Mouse (Mus musculus) testis, postnatal 10 days (tissue): ENCODE results near the gene Chchd3.

Experiments
- DNase-seq: peaks from one replicate; pipeline ENCODE4 v3.0.0; 2021; ENCODE audit warnings: low spot score

Chchd3 gene

DNA sequence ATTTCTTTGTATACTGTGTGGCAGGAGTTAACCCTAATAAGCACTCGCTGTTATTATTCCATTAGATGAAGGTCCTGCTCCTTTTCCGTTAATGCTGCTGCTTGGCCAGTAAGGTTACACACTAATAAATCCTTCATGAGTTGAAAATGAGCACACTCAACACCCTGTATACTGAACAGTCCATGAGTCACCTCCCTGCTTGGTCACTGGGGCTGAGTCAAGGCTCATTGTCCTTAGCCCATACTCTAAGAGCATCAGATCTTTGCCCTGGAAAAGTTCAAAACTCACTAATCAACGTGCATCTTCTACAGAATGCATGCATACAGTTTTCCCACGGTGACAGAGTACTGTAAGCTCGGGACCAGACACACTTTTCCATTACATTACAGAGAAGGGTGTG, 124.5 kb downstream of the Chchd3 start:
- no peak for DNase-seq

DNA sequence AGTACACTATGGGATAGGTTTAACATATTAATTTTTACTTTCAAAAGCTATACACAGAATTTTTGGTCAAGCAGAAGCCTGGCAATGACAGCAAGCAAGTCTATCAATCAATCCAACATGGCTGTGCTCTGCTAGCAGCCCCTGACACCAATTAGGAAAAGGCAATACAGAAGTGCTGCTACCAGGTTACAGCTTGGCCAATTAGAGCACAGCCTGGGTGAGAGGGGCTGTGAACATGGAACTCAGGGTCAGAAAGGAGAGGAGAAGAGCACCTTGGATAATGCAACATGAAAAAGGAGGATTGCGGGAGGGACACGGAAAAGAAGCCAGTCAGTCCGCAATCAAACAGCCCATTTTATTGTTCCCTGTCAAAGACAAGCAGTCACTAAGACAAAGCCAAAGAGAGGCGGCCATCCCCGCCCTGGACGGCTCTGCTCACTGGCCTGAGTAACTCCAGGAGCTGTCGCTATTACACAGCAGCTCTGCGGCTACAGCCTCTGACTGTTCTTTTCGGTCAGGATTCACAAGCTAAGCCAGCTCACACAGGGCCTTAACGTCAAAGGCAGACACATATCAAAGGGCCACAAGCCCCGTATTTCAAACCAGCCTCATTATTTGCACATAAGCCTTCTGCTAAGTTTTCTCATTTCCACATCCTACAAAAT, 128.8 kb downstream of the Chchd3 start:
- no peak for DNase-seq

DNA sequence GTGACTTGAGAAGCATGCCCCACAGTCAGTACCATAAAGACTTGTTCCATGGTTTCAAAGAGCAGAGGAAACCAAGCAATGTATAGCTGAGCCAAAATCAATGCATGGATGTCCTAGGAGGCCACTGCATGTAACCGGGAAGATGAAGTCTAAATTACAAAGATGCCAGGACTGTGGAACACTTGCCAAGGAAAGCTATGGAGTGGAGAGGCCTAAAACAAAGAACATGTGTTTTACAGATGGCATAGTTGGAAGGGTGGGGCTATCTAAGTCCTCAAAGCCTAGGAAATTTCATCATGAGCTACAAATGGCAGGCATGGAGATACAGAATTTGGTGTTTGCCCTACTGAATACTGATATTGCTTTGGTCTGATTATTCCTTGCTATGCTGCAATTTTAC, 137.7 kb downstream of the Chchd3 start:
- DNase-seq: no peak

DNA sequence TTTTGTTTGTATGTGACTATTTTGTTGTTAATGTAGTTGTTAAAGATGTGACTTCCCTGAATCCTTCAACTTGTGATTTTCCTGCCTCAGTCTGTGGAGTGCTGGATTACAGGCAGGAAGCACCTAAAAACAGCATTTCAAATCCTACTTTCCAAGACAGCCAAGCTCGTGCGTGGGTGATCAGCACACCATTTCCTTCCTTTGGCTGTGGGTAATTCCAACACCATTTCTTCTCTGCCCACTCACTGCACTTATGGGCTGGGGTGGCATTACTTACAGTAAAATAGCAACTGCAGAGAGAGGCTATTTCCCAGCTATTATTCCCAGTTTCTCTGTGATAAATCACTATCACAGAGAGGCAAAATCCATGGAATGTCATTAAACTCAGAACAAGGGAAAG, 140.0 kb downstream of the Chchd3 start:
- no peak for DNase-seq

DNA sequence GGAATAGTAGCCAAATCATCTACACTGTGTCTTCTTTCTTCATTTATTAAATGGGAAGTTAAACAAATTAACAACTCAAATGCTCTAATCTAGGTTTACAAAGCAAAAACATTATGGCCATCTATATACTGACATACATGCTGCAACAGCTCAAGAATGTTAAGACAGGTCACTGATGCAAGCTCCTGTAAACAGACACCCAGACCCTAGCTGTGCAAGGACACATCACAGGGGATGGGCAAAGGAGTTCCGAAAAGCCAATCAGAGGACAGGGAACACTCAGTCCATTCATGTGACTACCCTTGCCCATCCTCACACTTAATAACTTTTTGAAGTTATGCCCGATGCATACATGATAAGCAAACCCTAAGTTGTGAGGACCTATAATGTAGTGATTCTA, 149.4 kb downstream of the Chchd3 start:
- no peak for DNase-seq

DNA sequence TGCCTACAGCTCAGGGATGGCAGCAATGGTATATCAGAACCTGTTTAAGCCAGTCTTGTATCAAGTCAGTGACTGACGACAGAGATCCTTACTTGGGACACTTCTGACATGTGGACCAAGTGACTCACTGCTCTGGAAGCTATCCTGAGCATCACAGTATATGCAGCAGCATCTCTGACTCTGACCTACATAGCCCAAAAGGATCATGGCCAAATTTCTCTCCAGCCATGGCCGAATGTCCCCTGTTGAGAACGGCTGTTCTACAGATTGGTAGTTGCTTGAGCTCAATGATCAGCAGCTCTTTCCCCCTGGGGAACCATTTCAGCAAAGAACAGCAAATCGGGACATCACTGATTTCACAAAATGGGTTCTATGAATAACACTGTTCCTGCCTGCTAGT, 161.0 kb downstream of the Chchd3 start:
- no peak for DNase-seq

DNA sequence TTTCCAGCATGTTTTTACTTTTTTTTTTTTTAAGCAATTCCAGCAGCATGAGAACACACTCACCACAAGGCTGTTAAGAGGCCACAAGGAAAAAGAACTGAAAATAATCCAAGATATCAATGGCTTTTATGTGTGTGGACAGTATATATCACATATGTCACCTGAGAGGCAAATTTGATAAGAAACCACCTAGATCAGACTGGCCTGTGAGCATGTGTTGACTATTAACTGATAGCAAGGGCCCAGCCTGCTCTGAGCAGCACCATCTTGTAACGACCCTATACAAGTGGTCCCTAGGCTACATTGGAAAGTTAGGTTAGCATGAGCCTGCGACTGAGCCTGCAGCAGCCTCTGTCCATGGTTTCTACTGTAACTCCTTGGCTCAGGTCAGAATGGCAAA, 166.0 kb downstream of the Chchd3 start:
- DNase-seq: no peak

DNA sequence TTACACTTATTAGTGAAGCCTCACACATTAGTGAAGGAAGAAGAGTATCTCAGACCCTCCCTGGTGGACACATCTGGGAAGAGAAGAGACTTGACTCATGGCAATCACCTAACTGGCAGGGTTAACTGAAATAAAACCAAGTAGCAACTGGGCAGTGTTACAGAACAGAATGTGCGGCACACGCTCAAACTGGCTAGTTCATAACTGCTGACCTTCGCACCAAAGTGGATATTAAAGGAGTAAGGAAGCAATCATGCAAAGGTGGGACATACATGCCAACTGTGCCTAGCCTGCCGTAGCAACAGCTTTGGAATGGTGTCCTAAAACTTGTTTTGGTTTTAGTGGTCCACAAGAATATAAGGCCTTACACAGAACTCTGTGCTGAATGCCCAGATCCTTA, 169.3 kb downstream of the Chchd3 start:
- no peak for DNase-seq

DNA sequence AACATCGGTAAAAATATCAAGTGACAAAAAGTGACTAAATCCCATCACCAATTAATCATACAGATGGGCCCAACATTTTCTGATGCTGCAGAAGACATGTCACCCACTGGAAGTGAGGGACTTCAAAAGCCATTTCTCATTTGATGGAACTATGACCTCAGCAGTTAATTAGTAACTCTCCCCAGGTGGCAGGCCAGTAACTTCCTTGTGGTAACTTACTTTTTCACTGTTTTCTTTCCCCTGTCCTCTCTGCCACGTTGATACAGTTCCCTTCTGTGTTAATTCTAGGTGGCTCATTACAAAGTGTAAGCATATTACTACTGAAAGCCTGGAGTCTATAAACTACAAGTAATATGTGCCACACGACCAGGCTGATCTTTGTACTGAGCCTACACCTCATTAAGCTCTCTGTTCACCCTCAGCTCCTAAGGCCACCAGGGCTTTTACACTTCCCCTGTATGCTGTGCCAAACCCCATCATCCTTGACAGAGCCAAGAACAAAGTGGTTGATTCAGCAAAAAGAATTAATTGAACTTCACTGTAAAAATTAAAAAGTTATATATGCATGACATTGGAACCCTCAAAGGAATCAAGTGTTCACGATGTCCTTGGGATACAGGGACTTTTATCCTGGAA, 171.0 kb downstream of the Chchd3 start:
- DNase-seq: no peak

DNA sequence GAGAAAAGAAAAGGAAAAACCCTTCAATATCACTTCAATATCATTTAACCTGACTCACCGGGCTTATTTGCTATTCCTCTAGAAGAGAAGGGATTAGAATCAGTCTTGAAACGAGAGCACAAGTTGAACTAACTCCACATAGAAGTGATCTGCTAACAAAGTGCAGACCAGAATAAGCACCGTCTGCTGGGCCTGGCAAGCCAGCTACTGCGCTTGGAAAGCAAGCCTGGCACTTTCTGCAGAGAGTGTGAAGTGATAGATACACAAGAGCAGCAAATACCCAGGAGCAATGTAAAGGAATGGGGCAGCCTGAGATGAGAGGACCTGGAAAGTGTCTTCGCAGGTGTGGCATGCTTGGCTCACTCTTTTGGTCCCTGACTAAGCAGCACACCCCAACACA, 181.5 kb downstream of the Chchd3 start:
- no peak for DNase-seq

DNA sequence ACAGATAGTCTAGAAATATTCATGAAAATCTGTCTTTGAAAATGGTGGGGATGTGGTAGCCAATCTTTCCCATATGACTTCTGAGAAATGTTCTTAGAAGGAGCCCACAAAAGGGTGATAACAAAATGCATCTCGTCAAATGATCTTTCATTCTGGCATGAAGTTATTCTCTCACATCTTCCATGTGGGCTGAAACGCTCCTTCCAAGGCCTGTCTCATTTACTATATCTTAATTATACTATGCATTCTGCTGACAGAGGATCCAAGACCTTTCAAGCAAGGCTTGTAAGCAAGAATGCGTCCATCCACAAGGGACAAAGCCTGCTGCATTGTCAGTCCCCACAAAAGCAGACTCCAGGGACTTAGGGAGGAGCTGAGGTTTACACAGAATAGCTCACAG, 185.9 kb downstream of the Chchd3 start:
- no peak for DNase-seq

DNA sequence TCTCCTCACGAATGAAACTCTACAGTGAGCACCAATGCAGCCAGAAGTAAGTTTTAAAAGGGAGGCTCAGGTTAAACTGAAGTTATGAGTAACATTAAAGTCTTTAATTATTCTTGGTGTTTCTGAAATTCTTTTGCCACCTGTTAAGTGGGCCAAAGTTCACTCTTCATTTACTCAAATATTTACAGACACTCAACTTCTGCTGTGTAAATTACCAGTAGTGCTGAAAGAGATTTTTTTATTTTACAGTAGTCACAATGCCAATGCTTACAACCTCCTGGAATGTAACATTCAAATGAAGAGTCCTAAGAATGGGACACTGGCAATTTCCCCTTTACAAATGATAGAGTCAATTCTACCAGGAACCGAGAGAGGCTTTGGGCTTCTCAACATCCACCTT, 187.3 kb downstream of the Chchd3 start:
- DNase-seq: no peak

DNA sequence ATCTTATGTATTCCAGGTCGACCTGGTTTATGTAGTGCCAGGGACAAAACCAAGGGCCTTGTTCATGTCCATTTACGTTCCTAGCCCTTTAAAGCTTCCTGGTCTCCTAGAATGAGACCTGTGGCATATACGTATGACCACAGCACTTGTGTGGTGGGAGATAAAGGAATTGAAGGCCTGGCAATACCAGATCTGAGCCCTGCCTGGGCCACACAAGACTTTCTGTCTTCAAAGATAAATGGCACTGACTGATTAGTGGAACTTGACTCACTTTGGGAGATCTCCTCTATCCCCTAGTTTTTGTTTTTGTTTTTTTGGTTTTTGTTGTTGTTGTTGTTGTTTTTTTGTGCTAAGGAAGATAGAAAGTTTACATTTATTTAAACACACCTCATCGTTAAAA, 209.1 kb downstream of the Chchd3 start:
- no peak for DNase-seq

DNA sequence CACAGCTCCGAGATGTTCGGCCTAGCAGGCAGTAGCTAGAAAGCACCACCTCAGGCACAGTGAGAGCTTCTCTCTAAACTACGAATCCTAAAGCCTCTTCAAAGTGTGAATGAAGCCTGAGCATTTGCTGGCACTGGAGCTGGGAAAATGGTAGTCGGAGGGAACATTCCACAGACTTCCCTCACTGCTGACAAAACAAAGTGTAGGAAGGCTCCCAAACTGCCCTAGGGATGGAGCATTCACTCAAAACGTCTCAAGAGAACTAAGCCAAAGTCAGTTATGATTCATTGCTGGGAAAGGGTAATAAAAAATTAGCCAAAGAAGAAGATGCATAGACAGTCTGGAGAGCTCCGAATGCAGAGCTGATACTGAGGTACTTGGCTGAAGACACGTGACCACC, 211.1 kb downstream of the Chchd3 start:
- DNase-seq: no peak

DNA sequence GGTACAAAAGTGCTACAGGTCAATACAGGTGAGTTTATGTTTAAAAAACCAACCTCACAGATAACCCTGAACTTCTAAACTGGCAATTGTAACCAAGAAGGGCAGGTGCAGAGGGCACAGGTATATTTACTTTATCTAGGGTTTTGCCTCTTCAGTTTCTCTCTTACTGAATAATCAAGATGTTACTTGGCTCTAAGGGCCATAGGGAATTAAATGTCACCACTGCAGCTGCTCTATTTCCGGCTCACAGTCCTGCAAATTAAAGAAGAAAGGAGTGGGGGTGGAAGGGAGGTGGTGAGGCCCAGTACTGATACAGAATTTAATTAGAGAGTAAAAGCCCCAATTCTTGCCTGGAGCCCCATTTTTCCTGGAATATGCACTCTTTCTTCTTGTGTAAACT, 214.6 kb downstream of the Chchd3 start:
- no peak for DNase-seq

DNA sequence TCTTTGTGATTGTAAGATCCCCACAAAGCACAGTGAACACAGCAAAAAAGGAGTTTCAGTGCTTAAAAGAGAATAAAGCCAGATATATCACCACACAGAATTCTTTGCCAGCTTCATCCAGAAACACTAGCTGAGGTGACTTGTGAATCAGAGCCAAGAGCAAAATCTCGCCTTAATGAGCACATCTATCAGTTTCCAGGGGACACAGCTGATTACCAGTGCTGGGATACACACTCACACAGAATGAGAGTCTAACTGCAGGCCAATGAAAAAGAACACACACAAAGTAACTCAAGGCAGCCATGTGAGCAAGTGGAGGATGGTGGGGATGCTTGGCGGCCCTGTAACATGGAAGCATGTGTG, 222.1 kb downstream of the Chchd3 start:
- DNase-seq: no peak

DNA sequence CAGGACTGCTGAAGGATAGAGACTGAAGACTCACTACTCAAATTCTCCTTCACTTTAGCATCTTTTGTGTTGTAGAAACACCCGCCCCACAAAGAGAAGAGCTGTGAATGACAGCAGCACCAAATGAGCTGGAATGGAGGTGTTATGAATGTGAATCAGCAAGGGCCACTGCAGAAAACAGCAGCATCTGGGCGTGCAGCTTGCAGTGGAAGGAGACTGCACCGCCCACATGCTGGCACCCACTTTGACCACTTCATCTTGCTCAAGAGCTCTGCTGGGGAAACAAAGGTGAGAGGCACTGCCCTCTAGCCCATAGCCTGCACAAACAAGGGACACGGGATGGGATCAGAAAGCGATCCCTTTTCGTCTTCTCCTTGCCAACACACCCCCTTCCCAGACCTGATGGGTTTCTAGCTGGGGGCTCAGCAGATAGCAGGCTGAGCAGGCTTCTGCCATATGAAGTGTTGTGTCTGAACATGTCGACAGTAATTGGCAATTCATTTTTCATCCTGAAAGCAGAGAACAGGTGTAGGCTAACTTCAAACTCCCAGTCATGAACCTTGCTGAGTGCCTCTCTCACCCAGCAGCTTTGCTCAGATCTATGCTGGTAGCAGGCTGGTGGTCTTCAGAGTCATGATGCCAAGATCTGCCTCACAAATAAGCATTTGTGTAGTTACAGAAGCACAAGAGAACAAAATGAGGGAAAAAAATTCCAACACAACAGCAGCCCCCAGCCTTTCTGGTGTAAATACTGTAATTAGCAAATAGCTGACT, 222.7 kb downstream of the Chchd3 start:
- DNase-seq: no peak

DNA sequence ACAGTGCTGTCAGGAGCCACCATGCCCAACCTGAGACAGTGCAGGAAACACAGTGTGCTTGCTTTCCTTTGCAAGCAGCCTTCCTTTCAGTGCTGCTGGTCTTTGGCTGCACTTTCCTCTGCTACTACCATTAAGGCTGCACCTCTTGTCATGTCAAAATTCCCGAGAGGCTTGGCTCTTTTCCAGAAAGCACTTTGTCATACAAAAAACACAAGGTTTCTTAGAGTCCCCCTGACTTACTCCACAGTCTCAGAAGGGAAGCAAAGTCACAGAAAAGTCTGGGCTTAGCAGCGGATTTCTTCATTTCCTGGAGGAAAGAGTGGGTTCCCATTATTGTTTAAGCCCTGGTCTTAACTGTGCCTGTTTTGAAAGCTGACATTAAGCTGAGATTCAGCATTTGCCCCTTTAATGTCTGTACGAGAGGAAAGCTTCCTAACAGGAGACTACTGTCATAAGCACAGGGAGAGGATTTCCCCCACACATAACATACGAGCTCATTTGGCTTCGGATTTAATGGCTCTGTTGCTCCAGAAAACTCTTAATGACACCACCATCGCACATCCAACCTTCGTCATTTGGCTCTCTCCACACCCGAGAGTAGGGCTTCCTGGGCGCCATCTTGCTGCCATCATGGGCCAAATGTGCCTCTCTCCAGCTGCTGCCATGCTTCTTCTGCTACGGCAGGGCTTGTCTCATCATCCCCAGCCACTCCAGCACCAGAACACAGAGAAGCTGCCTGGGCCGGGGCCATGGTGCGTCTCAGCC, 236.0 kb downstream of the Chchd3 start:
- no peak for DNase-seq

DNA sequence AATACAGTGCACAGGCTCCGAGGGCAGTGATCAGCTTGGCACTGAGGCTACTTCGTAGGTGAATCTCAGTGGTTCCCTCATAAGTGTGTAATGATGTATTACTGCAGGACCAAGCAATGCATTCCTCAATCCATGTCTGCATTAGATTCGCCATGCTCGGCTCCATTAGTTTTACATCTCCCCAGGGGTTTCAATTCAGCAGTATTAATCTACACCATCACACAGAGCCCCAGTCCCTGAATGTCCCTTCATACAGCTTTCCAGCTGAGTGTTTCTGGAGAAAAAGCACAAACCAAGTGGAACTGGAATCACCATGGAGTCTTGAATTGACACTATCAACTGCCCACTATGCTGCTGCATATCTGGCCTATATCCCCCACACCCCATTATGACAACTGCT, 241.1 kb downstream of the Chchd3 start:
- DNase-seq: no peak

DNA sequence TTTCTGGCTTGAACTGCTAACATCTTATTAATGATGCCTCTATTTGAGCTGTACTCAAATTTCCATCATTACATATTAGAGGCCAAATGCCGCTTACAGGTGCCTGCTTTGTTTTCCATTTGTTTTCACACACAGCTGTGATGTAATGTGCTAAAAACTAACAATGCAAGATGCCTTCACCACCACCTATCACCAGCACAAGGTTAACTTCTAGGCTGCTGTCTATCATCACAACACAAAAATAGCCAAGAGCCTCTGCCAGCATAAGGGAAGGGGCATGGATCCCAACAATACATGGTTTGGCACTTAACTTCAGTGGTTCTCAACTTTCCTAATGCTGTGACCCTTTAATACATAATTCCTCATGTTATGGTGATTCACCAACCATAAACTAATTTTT, 251.3 kb downstream of the Chchd3 start:
- no peak for DNase-seq

DNA sequence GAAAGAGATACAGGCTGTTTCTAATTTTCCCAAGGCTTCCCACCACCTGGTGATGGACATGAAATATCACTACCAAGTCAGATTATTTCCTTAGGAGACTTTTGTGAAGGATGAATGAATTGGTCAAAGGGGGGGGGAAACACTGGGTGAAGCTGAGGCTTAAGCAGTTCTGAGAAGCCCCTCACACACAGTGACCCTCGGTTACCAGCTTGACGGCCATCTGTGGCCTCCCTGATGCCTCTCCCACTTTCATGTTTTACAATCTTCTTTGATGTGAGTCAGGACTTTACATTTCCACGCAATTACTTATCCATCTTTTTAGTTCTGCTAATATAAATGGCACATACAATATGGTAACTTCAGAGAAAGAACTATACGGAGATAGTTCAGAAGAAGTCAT, 252.3 kb downstream of the Chchd3 start:
- no peak for DNase-seq

DNA sequence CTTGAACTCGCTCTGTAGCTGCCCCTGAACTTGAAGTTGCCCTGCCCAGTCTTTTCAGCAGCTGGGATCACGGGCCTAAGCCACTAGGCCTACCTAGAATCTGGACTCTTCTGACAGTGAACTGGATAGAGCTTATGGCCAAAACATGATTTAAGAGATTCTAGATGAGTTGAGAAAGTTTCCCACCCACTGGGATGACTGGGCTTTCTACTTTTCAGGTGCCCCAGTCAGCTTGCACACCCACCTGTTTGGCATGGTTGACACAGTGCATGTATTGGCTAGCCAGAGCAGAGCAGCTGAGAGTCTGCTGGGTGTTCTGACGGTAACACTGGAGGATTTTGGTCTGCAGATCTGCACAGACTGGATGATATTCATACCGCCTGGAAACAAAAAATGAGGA, 256.4 kb downstream of the Chchd3 start:
- DNase-seq: no peak

DNA sequence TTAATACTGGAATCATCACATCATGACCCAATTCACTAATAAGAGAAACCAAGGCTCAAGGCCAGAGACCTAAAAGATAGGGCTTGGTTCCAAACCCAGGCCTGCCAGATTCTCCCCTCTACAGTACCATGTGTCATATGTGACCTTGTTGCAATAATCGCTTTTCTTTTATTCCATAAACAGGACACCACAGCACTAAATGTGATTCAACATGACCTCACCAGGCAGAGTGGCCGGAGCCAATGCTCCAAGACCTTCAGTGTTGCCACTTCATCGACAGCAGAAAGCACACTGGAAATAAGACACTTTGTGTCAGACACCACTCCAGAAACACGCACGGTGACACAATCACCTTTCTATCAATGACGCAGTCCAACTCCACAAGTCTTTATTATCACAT, 258.3 kb downstream of the Chchd3 start:
- DNase-seq: no peak
